Mouse (Mus musculus): ENCODE data around the gene Myof.
A peak's percentile ranks its signal among the peaks of the same experiment; 100 is the strongest.

Myof gene

DNA sequence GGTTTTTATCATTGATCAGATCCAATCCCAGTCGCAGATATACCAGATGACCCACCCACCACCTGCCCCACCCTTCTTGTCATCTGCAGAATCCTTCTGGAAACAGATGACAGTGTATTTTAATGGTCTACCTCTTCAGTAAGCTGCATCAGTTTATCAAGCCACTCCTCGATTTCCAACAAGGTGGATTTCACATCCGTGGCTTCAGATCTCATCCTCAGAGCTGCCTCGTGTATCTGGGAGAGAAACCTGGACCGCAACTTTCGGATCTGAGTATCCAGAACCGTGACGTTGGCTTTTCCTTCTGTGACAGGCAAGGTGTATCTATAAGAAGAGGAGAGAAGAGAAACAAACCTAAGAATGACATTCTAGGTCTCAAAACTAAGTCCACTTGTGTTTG is 89.1 kb downstream of the Myof start:
- no peak for ATAC-seq (ENCODE audit: low TSS enrichment)

DNA sequence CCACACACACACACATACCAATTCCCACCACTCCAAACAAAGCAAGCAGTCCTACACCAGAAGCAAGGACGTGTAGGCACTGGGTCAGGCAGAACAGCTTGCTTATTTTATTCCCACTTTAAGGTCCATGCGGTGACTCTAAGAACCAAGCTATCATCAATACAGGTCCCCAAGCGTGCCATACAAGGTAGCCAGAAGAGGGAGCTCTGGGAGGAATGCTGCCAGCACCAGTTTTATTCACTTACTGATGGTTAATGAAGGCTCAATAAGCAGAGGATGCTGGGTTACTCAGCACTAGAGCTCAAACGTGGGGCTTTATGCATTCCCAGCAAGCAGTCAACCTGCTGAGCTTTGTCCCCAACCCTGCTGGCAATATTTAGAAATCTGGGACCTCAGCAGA is 96.7 kb downstream of the Myof start:
- ATAC-seq (ENCODE audit: low TSS enrichment): no peak

DNA sequence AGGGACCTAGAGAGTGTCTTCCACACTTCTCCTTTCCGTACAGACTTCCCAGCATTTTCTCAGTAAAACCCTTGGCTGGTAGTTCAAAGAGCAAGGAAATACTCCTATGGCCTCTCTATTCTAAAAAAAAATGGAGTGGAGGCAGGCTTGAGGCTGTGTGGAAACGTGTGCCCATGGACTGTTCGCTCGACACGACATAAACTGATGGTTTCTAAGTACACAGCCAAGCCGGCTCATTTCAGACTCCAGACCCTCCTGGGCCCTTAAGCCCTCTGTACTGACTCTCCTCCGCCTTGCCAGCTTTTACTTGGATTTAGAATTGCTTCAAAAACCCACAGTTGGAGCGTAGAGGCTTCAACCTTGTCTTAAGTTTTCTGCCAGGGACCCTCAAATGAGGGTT is 97.3 kb downstream of the Myof start:
- ATAC-seq (ENCODE audit: low TSS enrichment): no peak

DNA sequence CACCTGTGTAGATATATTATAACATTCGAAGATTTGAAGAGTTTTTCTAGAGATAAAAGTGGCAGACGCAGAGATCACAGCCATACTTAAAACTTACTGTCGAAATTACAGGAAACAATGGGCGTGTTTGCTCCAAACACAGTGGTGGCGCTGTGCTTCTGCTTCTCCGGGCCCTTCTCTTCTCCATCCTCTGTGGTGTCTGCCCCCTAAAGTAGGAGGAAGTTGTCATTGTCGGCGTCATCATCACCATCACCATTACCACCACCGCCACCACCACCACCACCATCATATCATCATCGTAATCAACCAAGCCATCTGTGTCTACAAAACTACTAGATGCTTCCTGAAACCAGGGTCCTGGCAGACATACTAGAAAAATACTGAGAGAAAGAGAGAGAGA is 104.2 kb downstream of the Myof start:
- ATAC-seq (ENCODE audit: low TSS enrichment): no peak

DNA sequence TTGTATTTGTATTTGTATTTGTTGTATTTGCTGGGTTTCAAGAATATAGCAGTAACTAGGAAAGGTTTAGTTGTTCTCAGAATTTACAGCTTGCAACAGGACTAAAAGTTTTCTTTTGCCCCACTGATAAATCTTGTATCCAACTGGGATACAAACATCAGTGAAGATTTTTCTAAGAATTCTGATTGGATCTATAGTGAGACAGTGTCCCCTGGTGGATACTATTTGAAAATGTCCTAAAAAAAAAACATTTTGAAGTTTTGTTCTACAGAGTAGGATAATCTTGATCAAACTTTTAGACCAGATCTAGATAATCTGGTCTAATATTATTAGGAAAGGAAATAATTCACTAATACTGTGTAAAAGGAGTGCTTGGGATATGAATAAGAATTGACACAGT is 106.3 kb downstream of the Myof start:
- ATAC-seq (ENCODE audit: low TSS enrichment): no peak

DNA sequence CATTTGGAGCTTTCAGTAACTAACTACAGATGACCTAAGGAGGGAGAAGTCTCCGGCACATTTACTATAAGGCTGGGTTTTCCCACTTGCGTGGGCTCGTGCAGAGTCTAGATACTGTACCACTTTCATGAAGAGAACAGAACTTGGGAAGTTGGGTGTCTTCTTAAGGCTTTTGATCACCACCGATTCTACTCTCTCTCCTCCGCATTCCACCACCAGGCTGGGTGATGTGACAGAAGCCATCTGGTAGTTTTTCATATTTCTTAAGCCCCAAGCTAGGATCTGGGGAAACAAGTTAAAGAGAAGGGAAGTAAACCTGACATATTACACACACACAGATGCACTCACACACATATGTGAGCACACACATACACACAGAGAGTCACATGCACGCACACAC is 108.7 kb downstream of the Myof start:
- peak; percentile 57 for ATAC-seq (ENCODE audit: low TSS enrichment)

DNA sequence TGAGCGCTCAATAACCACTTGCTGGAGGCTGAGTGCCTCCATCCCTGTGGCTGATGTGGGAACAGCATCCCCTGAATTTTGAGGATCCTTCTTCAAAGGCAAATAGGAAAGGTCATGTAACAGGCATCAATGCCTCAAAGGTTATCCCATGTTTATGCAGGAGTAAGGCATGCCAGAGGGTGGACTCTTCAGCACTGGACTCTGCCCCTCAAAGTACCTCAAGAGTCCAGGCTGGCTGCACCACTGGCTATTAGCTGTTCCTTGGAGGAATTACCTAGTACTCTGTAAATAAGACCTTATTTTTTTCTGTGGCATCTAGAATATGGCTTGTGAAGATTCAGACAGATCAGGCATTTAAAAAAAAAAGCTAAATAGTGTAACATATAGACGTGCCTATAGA is 111.2 kb downstream of the Myof start:
- ATAC-seq (ENCODE audit: low TSS enrichment): no peak

DNA sequence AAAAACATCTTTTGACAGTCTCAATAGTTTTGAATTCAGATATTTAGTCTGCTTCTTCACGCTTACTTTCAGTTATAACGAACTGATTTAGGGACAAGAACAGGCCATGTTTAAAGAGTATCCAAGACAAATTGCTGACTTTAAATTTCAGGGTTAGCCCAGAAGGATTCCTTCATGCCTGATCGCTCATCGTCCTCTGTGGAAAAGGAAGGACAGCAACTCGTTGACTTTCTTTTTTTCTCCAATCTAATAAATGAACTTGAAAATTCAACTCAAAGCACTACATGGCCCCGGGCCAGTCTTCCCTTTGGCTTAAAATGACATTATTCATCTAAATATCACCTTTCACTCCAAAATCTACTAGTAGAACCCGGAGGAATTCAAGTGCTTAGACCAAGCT is 115.5 kb downstream of the Myof start:
- no peak for ATAC-seq (ENCODE audit: low TSS enrichment)

DNA sequence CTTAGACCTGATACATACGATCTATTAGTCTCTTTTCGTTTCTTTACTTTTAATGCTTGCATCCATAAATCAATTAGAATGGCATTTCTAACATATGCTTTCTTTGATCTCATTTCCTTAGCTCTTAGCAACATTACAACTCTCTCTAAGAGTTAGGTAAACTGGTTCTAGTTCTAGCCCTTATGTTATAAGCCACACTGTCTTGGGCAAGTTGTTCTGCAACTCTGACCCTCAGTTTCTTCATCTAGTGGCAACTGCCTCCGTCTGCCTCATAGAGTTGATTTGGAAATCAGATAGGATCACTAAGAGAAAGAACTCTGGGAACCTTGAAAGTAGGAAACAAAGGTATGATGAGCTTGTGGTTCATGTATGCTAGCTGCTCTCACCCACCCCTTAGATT is 118.1 kb downstream of the Myof start:
- no peak for ATAC-seq (ENCODE audit: low TSS enrichment)

DNA sequence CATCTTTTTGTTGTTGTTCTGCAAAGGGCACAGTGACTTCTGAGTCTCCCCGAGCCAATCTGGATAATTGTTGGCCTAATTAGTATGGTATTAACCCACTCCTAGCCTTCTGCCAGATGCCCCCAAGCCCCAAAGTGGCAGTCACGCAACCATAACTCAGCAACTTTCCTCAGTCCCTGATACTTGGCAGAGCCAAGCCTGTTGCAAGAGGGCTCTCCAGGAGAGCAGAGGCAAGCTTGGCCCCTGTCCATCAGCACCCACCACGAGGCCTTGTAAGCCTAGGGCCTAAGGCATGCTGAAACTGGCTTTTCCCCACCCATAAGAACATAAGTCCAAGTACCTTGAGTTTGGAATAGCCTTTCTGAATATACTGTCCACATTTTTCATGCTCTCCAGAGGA is 119.1 kb downstream of the Myof start:
- ATAC-seq (ENCODE audit: low TSS enrichment): no peak

DNA sequence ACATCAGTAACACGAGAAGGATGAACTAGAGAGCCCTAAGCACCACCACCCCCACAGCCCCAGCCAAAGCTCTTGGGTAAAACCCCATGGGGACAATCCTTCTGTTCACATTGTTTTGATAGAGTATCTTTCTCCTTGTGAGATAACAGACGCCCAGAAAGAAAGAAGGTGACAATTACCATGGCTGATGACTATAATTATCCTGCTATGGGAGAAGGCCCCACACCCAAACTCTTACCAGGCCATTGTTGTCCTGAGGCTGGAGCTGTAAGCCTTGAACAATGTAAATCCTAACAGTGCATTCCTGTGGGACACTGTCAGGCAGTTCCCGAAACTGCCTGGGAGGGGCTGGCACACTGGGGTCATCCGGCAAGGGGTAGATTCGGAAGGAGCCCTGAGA is 122.3 kb downstream of the Myof start:
- no peak for ATAC-seq (ENCODE audit: low TSS enrichment)

DNA sequence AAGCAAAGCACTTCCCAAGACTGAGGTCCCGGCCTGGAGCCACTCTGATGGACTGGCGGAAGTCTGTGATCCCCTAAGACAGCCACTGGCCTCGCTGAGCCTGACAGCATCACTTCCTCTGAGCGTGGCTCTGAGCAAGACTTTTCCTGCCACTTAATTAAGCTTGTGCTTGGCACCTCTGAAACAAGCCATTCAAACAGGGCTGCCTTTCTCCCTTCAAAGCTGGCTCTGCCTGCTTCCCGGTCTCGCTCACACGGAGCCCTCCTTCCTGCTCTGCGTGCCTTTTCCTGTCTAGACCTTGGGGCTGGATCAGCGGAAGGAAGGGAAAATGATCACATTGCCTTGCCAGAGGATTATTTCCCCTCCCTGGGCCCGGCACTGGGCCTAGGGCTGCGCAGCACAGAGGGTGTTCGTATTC is 124.9 kb downstream of the Myof start:
- no peak for ATAC-seq (ENCODE audit: low TSS enrichment)

DNA sequence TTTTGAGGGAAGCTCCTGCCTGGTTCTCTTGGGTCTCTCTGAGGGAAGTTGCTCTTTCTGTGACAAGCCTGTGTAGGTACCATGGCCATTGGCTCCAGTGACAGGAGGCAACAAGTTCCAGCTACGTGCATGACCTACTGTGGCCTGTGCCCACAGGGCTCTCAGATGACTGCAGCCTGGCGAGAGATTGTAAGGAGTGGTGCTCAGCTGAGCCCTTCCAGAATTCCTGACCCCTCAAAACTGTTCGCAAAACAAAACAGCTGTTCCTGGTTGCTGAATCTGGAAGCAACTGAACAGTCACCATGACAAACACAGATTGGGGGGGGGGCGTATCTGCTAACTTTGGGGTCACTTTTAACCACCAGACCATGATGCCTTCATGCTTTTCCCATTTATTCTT is 129.1 kb downstream of the Myof start:
- ATAC-seq (ENCODE audit: low TSS enrichment): no peak

DNA sequence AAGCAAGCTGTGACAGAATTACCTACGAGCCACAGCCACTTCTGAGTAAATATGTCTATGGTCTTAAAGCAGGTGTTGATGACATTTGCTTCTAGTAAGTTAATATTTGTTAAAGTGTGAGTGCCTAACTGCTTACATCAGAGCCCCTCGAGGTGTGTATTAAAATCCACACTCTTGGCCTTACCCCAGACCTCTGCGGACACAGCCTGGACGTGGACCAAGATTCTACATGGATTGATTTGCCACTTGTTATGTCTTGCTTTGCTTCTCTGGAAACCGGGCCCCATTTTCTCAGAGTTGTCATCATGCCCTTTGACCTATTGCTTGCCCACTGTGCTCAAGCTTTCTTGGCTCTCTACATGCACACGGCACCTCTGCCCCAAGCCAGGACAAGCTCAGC is 130.9 kb downstream of the Myof start:
- no peak for ATAC-seq (ENCODE audit: low TSS enrichment)

DNA sequence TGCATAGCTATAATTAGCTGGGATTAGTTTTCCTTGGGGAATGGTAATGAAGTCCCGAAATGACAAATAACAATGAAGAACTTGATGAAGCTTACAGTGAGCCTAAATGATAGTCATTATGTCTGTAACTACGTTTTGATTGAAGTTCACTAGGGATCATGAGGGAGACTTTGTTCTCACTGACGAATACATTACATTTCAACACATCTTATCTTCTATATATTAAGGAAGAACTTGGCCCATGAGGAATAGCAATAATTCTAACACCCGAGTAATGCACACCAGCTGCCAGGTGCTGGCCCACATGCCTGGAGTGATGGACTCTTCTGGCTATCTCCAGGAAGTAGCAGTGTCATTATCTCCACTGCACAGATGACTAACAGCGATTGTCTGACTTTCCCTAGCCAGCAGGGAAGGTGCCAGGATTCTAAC is 133.5 kb downstream of the Myof start:
- no peak for ATAC-seq (ENCODE audit: low TSS enrichment)

DNA sequence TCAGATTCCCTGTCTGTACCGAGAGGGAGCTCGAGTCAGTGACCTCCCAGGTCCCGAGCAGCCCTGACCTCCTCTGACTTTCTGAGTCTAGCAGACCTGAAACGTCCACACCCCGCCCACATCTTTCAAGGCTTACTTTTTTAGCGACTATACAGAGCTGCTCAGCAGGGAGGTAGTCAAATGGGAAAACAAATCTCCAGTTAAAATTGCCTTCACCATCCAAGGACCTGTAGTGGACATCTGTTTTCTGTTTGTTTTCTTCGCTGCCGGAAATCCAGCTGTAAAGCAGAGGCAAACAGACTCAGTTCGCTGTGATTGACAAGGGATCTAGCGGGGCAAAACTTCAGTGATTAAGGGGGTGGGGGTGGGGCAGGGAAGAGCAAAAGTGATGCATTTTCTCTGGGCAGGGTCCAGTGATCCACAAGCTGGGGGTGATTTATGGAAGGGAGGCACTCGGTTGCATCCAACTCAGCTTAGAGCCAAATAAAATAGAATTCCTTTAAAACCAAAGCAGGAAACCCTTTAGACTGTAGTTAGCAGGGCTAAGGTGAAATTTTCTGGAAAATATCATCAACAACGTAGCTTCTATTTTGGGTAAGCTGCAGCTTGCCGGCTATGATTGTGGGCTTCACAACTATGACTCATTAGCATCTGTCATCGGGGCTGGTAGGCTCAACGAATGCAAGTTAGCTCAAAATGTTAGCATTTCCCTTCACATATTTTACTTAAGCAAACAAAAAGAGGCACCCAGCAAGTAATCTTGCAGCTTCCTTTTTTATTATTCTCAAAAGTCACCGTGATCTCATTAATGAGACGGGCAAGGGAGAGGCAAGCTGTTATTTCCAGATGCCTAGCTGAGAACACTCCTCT is 135.7 kb downstream of the Myof start:
- peak; percentile 92 for ATAC-seq (ENCODE audit: low TSS enrichment)

DNA sequence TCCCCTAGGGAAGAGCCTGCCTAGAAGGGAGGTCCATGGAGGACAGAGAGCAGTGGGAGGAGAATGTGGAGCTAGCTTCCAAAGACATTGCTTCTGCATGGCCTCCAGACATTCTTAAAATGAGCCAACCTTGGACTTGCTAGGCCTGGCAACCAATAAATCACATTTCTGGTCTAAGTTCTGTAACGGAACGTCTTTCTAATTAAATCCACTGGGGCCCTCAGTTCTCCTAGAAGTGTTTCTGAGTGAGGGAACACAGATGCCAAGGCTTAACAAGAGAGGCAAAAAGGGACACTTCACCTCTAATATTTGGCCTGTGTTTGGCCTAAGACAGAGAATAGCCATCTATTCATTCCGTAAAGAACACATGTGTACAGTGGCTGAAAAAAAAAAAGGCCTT is 136.5 kb downstream of the Myof start:
- ATAC-seq (ENCODE audit: low TSS enrichment): no peak

DNA sequence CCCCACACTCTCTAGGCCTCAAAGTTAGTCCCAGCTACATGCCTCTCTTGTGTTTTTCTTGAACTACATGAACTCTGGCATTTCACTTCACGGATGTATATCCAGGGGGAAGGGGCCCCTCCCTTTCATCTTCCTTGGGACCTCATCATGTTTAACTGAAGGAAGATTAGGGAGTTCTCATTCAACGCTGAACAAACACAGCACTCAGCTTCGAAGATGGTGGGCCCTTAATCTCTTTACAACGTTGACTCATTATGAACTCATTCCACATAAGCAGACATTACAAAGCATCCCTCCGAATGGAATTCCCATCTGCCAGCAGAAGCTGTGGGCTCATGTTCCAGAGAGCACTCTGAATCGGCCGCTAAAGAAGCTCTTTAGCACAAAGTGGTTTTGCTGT is 147.3 kb downstream of the Myof start:
- ATAC-seq (ENCODE audit: low TSS enrichment): no peak

DNA sequence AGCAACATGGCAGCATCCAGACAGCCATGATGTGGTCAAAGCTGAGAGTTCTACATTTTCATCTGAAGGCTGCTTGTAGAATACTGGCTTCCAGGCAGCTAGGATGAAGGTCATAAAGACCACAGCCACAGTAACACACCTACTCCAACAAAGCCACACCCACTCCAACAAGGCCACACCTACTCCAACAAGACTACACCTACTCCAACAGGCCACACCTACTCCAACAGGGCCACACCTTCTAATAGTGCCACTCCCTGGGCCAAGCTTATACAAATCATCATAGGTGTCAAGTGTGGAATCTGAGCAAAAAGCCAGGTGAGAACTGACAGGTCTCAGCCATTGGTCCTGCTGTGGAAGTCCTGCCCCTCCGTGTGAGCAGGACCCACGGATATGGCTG is 152.4 kb downstream of the Myof start:
- ATAC-seq (ENCODE audit: low TSS enrichment): no peak

DNA sequence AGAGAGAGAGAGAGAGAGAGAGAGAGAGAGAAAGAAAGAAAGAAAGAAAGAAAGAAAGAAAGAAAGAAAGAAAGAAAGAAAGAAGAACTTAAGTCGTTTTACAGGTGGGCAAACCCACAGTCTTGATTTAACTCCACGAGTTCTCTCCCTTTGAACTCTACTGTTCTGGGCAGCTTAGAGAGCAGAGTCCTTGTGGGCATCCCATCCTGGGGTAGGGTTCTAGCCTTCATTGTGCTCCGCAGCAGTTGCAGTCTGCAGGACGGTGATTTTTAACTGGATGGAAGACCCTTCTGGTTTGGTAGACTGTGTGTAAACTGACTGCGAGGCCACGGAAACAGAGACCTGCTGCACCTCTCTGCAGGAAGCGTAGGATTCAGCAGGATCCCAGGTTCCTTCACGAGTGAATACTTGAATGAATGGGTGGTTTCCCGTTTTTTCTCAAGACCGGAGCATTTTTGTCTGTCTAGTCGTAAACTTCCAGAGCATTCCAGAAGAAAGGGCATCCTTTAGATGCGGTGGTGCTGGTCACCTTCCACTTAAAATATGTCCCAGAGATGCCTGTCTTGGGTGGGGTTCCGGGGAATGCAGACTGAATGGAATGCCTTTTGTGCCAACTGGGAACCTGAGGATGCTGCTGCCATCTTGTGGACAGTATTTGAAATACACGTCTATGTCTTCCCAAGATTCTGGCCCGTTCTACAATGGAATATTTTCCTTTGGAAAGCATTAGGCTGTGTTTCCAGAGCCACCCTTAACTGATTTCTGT is 156.8 kb downstream of the Myof start:
- ATAC-seq (ENCODE audit: low TSS enrichment): peak; percentile 90

DNA sequence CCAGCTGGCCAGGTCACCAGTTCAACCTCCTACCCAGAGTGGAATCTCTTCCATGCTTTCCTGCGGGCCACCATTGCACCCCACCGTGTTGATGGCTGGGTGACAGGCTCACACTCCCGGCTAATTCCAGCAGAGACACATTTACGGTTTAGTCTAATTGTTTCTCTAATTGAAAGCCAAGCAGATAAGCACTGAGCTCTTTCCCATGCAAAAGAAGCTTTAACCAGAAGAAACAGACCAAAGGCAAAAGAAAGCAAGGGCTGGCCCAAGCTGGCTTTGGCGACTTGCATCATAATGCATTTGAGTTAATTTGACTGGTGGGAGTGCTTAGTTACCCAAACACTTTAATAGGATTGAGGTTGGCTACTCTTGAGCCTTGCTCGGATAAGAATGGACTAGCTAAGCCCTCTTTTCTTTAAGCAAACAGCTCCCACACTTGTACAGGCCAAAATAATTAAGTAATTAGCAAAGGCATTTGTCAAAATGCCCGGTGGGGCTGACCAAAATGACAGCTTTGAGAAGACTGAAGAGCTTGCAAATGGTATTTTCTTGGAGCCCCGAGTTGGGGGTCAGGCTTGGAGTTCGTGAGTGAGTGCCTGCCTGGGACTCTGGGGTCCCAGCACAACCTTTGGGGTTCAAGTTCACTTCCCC is 161.8 kb downstream of the Myof start:
- no peak for ATAC-seq (ENCODE audit: low TSS enrichment)

DNA sequence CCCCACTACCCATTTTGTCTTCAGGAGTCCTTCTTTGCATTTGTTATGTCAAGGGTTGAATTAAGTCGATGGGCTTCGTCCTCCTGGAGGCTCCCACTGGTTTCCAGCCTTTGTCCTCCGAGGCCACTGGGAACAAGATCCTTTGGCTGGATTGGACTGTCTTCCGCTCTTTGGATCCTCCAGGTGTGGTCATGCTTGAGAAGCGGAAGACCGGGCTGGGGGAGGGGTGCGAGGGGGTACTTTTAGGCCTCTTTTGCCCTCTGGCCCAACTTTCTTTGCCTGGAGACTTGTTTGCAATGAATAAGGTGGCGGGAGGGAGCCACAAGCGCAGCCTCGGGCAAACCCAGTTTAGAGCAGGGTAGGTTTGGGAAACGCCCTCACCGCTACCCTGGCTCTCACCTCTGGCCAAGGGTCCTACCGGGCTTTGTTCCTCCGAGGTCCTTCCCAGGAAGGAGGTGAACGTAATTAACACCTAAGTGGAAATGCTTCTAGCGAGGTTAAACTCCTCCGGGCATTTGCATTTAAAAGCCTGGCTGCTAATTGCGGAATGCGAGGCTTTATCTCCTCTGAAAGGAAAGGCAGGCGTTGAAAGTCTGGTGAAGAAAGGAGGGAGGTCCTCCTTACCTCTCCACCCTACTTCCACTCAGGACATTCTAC is 165.7 kb downstream of the Myof start:
- no peak for ATAC-seq (ENCODE audit: low TSS enrichment)

All from frontal cortex, adult (tissue).